Mouse (Mus musculus) embryonic facial prominence, embryonic 14.5 days (tissue): ENCODE data around the gene Rpl18. TPM values are rescaled to one million over a fixed set of nuclear protein-coding genes. Genes with fewer than 3 reads are reported as not detected.

Experiments used
- ATAC-seq: fragments of 200-750 bp; cut with Nextera tagmentation; 2 replicates; pipeline ENCODE4 v1.8.0; 2017; ENCODE audit warnings: low read depth, moderate number of reproducible peaks, moderate TSS enrichment
- DNase-seq: peaks from one replicate; pipeline ENCODE4 v3.0.0-alpha.2; 2015; ENCODE audit warnings: low spot score
- H3K27ac ChIP-seq: fragments of 300-500 bp; sonication (generic); replicated peaks from 2 replicates; pipeline ENCODE4 v1.5.1; 2014; ENCODE audit warnings: low read depth, mild to moderate bottlenecking, low read length, moderate library complexity
- H3K27me3 ChIP-seq: fragments of 300-500 bp; sonication (generic); replicated peaks from 2 replicates; pipeline ENCODE4 v1.6.1; 2014; ENCODE audit warnings: low read length; ENCODE audit not compliant: control insufficient read depth, insufficient read depth
- H3K36me3 ChIP-seq: fragments of 300-500 bp; sonication (generic); 2 replicates; pipeline ENCODE4 v1.6.1; 2014; ENCODE audit warnings: low read length, mixed read lengths; ENCODE audit not compliant: control insufficient read depth, insufficient read depth
- H3K4me1 ChIP-seq: fragments of 300-500 bp; sonication (generic); 2 replicates; pipeline ENCODE4 v1.6.1; 2014; ENCODE audit warnings: antibody characterized with exemption, low read length; ENCODE audit not compliant: control insufficient read depth, insufficient read depth
- H3K4me2 ChIP-seq: fragments of 300-500 bp; sonication (generic); 2 replicates; pipeline ENCODE4 v1.6.1; 2014; ENCODE audit warnings: low read depth, mild to moderate bottlenecking, low read length, moderate library complexity, mixed read lengths
- H3K4me3 ChIP-seq: fragments of 300-500 bp; sonication (generic); 2 replicates; pipeline ENCODE4 v1.5.1; 2014; ENCODE audit warnings: low read depth, mild to moderate bottlenecking, low read length
- H3K9ac ChIP-seq: fragments of 300-500 bp; sonication (generic); 2 replicates; pipeline ENCODE4 v1.6.1; 2014; ENCODE audit warnings: low read depth, mild to moderate bottlenecking, low read length, moderate library complexity, mixed read lengths
- H3K9me3 ChIP-seq: fragments of 300-500 bp; sonication (generic); 2 replicates; pipeline ENCODE4 v1.6.1; 2016; ENCODE audit warnings: low read length; ENCODE audit not compliant: control insufficient read depth
- WGBS: fragments of 180-500 bp; shearing (Covaris S2); extraction: QIAGEN DNeasy Blood & Tissue Kit; methylation state at CpG from one replicate; pipeline ENCODE4 v1.1.7; 2014; 5-methylcytosine and 5-hydroxymethylcytosine counted together
- polyA plus RNA-seq: library from polyadenylated mRNA; unstranded; fragments of >200 nt; fragmentation: Nextera tagmentation; extraction: Ambion mirVana; gene quantifications from 2 replicates; pipeline ENCODE4 v1.2.1, GENCODE M21; 2014

Rpl18 gene
- polyA plus RNA-seq, 1 experiment from 2014 or later = 1,204 TPM

GRCm38 (mm10) chr7:45726419-45726818 is 11.2 kb downstream of the Rpl18 start:
- Histone ChIP-seq H3K4me3 (no peak overlapping the region), H3K4me1 (no peaks in the 10 kb centered on the region), H3K9me3 (no peaks in the 10 kb centered on the region), H3K27me3 (no peaks in the 10 kb centered on the region), H3K9ac (no peak overlapping the region), H3K27ac (no peak overlapping the region), H3K4me2 (no peak overlapping the region), H3K36me3 (peaks cover 61% of the 10 kb centered on the region)
- 92% methylated on average over 7 of the region's 10 CpGs for WGBS
- ATAC-seq (no peak), DNase-seq (no peak)

GRCm38 (mm10) chr7:45727625-45728024 is 12.4 kb downstream of the Rpl18 start:
- Histone ChIP-seq H3K9me3 (no peaks in the 10 kb centered on the region), H3K27me3 (no peaks in the 10 kb centered on the region), H3K4me2 (no peak overlapping the region), H3K4me1 (no peaks in the 10 kb centered on the region), H3K36me3 (peaks cover 50% of the 10 kb centered on the region), H3K9ac (no peak overlapping the region), H3K27ac (no peak overlapping the region), H3K4me3 (no peak overlapping the region)
- DNase-seq (no peak), ATAC-seq (no peak)
- WGBS = 85% methylated on average over 3 of the region's 3 CpGs

- peak; percentile 53 for DNase-seq
- H3K9me3 ChIP-seq = no peaks in the 10 kb centered on the region
- WGBS = 13% methylated on average over 9 of the region's 16 CpGs
- H3K4me2 ChIP-seq = no peak overlapping the region
- peaks cover 18% of the 10 kb centered on the region; the same call in 1 of the 2 replicates for H3K36me3 ChIP-seq
- H3K4me1 ChIP-seq = no peaks in the 10 kb centered on the region
- ATAC-seq = peak; percentile 48
- no peak overlapping the region for H3K9ac ChIP-seq
- H3K27me3 ChIP-seq = no peaks in the 10 kb centered on the region
- H3K27ac ChIP-seq = no peak overlapping the region
- no peak overlapping the region for H3K4me3 ChIP-seq
Observed at GRCm38 (mm10) chr7:45730727-45731431, 15.6 kb downstream of the Rpl18 start.

GRCm38 (mm10) chr7:45733477-45733876 is 18.2 kb downstream of the Rpl18 start:
- Histone ChIP-seq H3K4me2 (no peak overlapping the region), H3K9me3 (no peaks in the 10 kb centered on the region), H3K27ac (no peak overlapping the region), H3K36me3 (peaks cover 5% of the 10 kb centered on the region; the same call in 1 of the 2 replicates), H3K4me1 (no peaks in the 10 kb centered on the region), H3K9ac (no peak overlapping the region), H3K27me3 (no peaks in the 10 kb centered on the region), H3K4me3 (no peak overlapping the region)
- no peak for ATAC-seq
- DNase-seq = no peak
- 73% methylated on average over 5 of the region's 5 CpGs for WGBS

GRCm38 (mm10) chr7:45739162-45739763 is 24.0 kb downstream of the Rpl18 start:
- Histone ChIP-seq H3K4me1 (no peaks in the 10 kb centered on the region), H3K9ac (no peak overlapping the region), H3K9me3 (no peaks in the 10 kb centered on the region), H3K27ac (no peak overlapping the region), H3K4me2 (no peak overlapping the region), H3K36me3 (no peaks in the 10 kb centered on the region), H3K4me3 (no peak overlapping the region), H3K27me3 (no peaks in the 10 kb centered on the region)
- WGBS = 10% methylated on average over 9 of the region's 9 CpGs
- ATAC-seq = peak; percentile 89
- peak; percentile 93 for DNase-seq

- Histone ChIP-seq H3K9ac (no peak overlapping the region), H3K27ac (no peak overlapping the region), H3K9me3 (no peaks in the 10 kb centered on the region), H3K4me2 (no peak overlapping the region), H3K4me1 (no peaks in the 10 kb centered on the region), H3K36me3 (no peaks in the 10 kb centered on the region), H3K4me3 (no peak overlapping the region), H3K27me3 (no peaks in the 10 kb centered on the region)
- DNase-seq (no peak), ATAC-seq (no peak)
- 61% methylated on average over 10 of the region's 10 CpGs for WGBS
Observed at GRCm38 (mm10) chr7:45739820-45740219, 24.6 kb downstream of the Rpl18 start.

GRCm38 (mm10) chr7:45741308-45741707 is 26.1 kb downstream of the Rpl18 start:
- Histone ChIP-seq H3K27ac (no peak overlapping the region), H3K4me3 (no peak overlapping the region; the same call in 1 of the 2 replicates), H3K4me2 (peak overlapping the region; percentile 54; the same call in 1 of the 2 replicates), H3K9ac (no peak overlapping the region), H3K36me3 (no peaks in the 10 kb centered on the region), H3K4me1 (no peaks in the 10 kb centered on the region), H3K27me3 (no peaks in the 10 kb centered on the region), H3K9me3 (no peaks in the 10 kb centered on the region)
- DNase-seq (no peak), ATAC-seq (no peak)
- WGBS = 87% methylated on average over 12 of the region's 12 CpGs

- no peak for DNase-seq
- 30% methylated on average over 11 of the region's 11 CpGs for WGBS
Observed at GRCm38 (mm10) chr7:45741777-45742176, 26.5 kb downstream of the Rpl18 start.

More at GRCm38 (mm10) chr7:45741777-45742176, 26.5 kb downstream of the Rpl18 start:
- peak overlapping the region; percentile 46 for H3K9ac ChIP-seq
- no peaks in the 10 kb centered on the region for H3K36me3 ChIP-seq
- H3K4me2 ChIP-seq = peak overlapping the region; percentile 54
- no peaks in the 10 kb centered on the region for H3K27me3 ChIP-seq
- no peak overlapping the region for H3K27ac ChIP-seq
- no peaks in the 10 kb centered on the region for H3K9me3 ChIP-seq
- peak overlapping the region; percentile 31 for H3K4me3 ChIP-seq
- peak; percentile 42; the same call in 1 of the 2 replicates for ATAC-seq
- no peaks in the 10 kb centered on the region for H3K4me1 ChIP-seq
